Mouse (Mus musculus) ES-CJ7 (cell line): ENCODE measurements around the gene Ptprg.
A peak's percentile ranks its signal among the peaks of the same experiment; 100 is the strongest.
"Not testable (repeated sequence)": the region's sequence is repeated elsewhere in the genome, so short reads cannot be mapped to it uniquely, and the experiment has no call there.

Source experiments
- DNase-seq: peaks from one replicate; pipeline ENCODE4 v3.0.0; 2011; ENCODE audit warnings: low read depth, low spot score

The Ptprg gene

GRCm38 (mm10) chr14:12199956-12200950, 646.9 kb downstream of the Ptprg start:
- DNase-seq = no peak

- DNase-seq = no peak
Measured at GRCm38 (mm10) chr14:12202214-12202613, 648.9 kb downstream of the Ptprg start.

GRCm38 (mm10) chr14:12203081-12203480, 649.7 kb downstream of the Ptprg start:
- DNase-seq = no peak

- DNase-seq = no peak
Measured at GRCm38 (mm10) chr14:12206138-12206537, 652.8 kb downstream of the Ptprg start.

GRCm38 (mm10) chr14:12208554-12208953, 655.2 kb downstream of the Ptprg start:
- DNase-seq = peak; percentile 61

- no peak for DNase-seq
Measured at GRCm38 (mm10) chr14:12218544-12219150, 665.3 kb downstream of the Ptprg start.

- no peak for DNase-seq
Measured at GRCm38 (mm10) chr14:12219877-12220276, 666.5 kb downstream of the Ptprg start.

- no peak for DNase-seq
Measured at GRCm38 (mm10) chr14:12220540-12220939, 667.2 kb downstream of the Ptprg start.

- no peak for DNase-seq
Measured at GRCm38 (mm10) chr14:12221571-12221970, 668.2 kb downstream of the Ptprg start.

- no peak for DNase-seq
Measured at GRCm38 (mm10) chr14:12243726-12244125, 690.4 kb downstream of the Ptprg start.

- peak; percentile 65 for DNase-seq
Measured at GRCm38 (mm10) chr14:12276031-12276430, 722.7 kb downstream of the Ptprg start.

GRCm38 (mm10) chr14:12283641-12284040, 730.3 kb downstream of the Ptprg start, which contains the start of gene Gm49355:
Gm49355 (plus strand) TSS chr14:12283976.
- DNase-seq = peak; percentile 13

- DNase-seq = peak; percentile 93
Measured at GRCm38 (mm10) chr14:12284141-12284912, 731.0 kb downstream of the Ptprg start, which contains the start of gene 3830406C13Rik. 3830406C13Rik (plus strand) TSS chr14:12284173.

- DNase-seq = not testable (repeated sequence)
Measured at GRCm38 (mm10) chr14:12289747-12290146, 736.4 kb downstream of the Ptprg start.
